Mouse (Mus musculus): ENCODE data around the gene Ccdc125.

- TF ChIP-seq CTCF (IDR thresholded peaks at IDR 0.05; ENCODE audit: low read depth) (peak; percentile 96), EP300 (optimal IDR thresholded peaks at IDR 0.05) (no peak)
Observed at GRCm38 (mm10) chr13:100659864-100660456, 9.6 kb upstream of the Ccdc125 start.
